Mouse (Mus musculus): ENCODE results near the gene Zbtb16. TPM values are rescaled to one million over a fixed set of nuclear protein-coding genes. Genes with fewer than 3 reads are reported as not detected.

Zbtb16 gene
- polyA plus RNA-seq, 1 experiment from 2014 or later: 19.7 TPM

GRCm38 (mm10) chr9:48773130-48773529 lies 62.9 kb downstream of the Zbtb16 start:
- no peaks in the 10 kb centered on the region for H3K27me3 ChIP-seq (ENCODE audit: low read depth, poor library complexity, severe bottlenecking)
- 83% methylated on average over 6 of the region's 6 CpGs for WGBS
- H3K4me3 ChIP-seq: no peak overlapping the region
- no peak overlapping the region for H3K27ac ChIP-seq
- 0 out of 2 replicates have a peak, but pooled peaks cover 16% of the 10 kb centered on the region for H3K36me3 ChIP-seq
- H3K4me1 ChIP-seq: peaks cover 24% of the 10 kb centered on the region
- no peak for DNase-seq (ENCODE audit: low spot score)
- H3K9me3 ChIP-seq (replicated peaks): no peaks in the 10 kb centered on the region

DNA sequence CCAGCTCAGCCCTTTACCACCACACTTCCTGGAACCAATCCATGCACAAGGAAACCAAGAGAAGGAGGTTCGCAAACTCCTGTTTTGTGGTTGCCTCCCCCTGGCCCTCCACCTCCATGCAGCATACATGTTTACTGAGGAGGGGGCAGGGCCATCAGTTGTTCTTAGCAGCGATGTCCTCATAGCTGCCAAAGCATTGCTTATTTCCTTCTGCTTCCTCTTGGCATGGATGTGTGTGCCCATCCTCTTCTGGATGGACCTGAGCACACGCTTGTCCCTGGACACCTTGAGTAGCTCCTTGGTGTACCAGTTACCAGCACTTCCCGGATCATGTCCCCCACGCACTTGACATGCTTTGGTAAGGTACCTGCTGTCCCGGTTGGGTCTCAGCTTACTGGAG lies 64.5 kb downstream of the Zbtb16 start:
- no peak overlapping the region for H3K4me3 ChIP-seq
- no peak for DNase-seq (ENCODE audit: low spot score)
- 0 out of 2 replicates have a peak, but pooled peaks cover 11% of the 10 kb centered on the region for H3K36me3 ChIP-seq
- WGBS: 91% methylated on average over 6 of the region's 6 CpGs
- peaks cover 24% of the 10 kb centered on the region for H3K4me1 ChIP-seq
- H3K27me3 ChIP-seq (ENCODE audit: low read depth, poor library complexity, severe bottlenecking): no peaks in the 10 kb centered on the region
- no peaks in the 10 kb centered on the region for H3K9me3 ChIP-seq (replicated peaks)
- peak overlapping the region; percentile 39; the same call in 1 of the 2 replicates for H3K27ac ChIP-seq

DNA sequence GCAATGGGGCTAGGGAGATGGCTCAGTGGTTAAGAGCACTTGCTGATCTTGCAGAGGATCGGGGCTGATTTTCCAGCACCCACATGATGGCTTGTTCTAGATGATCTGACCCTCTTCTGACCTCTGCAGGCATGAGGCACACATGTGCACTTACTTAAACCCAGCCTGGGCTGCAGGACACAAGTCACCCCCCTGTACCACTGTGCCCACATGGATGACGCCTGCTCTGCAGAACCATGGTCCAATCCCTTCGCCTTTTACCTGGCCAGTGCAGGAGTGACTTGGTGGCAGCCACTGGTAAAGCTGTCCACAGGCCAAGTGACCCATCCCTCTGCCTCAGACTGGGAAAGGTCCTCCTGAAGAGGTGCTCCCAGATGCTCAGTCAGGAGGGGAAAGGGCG lies 67.1 kb downstream of the Zbtb16 start:
- WGBS: 77% methylated on average over 4 of the region's 4 CpGs
- Histone ChIP-seq H3K9me3 (replicated peaks) (no peaks in the 10 kb centered on the region), H3K36me3 (0 out of 2 replicates have a peak, but pooled peaks cover 11% of the 10 kb centered on the region), H3K4me3 (no peak overlapping the region), H3K27me3 (ENCODE audit: low read depth, poor library complexity, severe bottlenecking) (no peaks in the 10 kb centered on the region), H3K4me1 (peaks cover 33% of the 10 kb centered on the region), H3K27ac (no peak overlapping the region)
- DNase-seq (ENCODE audit: low spot score): no peak

- no peak overlapping the region for H3K27ac ChIP-seq
- 94% methylated on average over 20 of the region's 20 CpGs for WGBS
- peaks cover 27% of the 10 kb centered on the region for H3K4me1 ChIP-seq
- peaks cover 1% of the 10 kb centered on the region; the same call in 1 of the 2 replicates for H3K27me3 ChIP-seq (ENCODE audit: low read depth, poor library complexity, severe bottlenecking)
- no peak for DNase-seq (ENCODE audit: low spot score)
- 0 out of 2 replicates have a peak, but pooled peaks cover 7% of the 10 kb centered on the region for H3K36me3 ChIP-seq
- H3K9me3 ChIP-seq (replicated peaks): no peaks in the 10 kb centered on the region
- H3K4me3 ChIP-seq: no peak overlapping the region
Observed at GRCm38 (mm10) chr9:48767666-48768432, 68.2 kb downstream of the Zbtb16 start.

DNA sequence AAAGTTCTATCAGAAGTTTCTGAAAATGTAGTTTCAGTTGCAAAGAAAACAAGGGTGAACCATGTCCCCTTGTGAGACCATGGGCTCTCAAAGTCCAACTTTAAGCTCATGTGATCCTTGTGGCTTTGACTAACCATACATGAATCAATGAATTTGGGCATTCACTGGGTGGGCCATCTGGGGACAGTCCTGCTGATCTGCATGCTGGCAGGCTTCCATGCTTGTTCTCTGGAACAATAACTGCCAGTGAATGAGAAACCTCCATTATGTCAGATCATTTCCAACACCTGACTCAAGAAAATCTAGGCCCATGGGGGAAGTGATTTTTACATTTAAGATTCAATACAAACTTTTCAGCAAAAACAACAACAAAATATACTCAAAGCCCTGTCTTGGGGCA lies 70.1 kb downstream of the Zbtb16 start:
- H3K36me3 ChIP-seq: no peaks in the 10 kb centered on the region
- peaks cover 46% of the 10 kb centered on the region for H3K4me1 ChIP-seq
- H3K9me3 ChIP-seq (replicated peaks): no peaks in the 10 kb centered on the region
- H3K27me3 ChIP-seq (ENCODE audit: low read depth, poor library complexity, severe bottlenecking): peaks cover 9% of the 10 kb centered on the region; the same call in 1 of the 2 replicates
- no peak overlapping the region for H3K4me3 ChIP-seq
- H3K27ac ChIP-seq: no peak overlapping the region
- no peak for DNase-seq (ENCODE audit: low spot score)

GRCm38 (mm10) chr9:48764311-48764710 lies 71.7 kb downstream of the Zbtb16 start:
- Histone ChIP-seq H3K9me3 (replicated peaks) (no peaks in the 10 kb centered on the region), H3K27me3 (ENCODE audit: low read depth, poor library complexity, severe bottlenecking) (peaks cover 9% of the 10 kb centered on the region; the same call in 1 of the 2 replicates), H3K4me1 (peaks cover 53% of the 10 kb centered on the region), H3K4me3 (no peak overlapping the region), H3K36me3 (no peaks in the 10 kb centered on the region), H3K27ac (no peak overlapping the region)
- 75% methylated on average over 5 of the region's 5 CpGs for WGBS
- DNase-seq (ENCODE audit: low spot score): no peak

- no peak overlapping the region for H3K4me3 ChIP-seq
- peaks cover 67% of the 10 kb centered on the region for H3K4me1 ChIP-seq
- H3K36me3 ChIP-seq: no peaks in the 10 kb centered on the region
- peaks cover 9% of the 10 kb centered on the region; the same call in 1 of the 2 replicates for H3K27me3 ChIP-seq (ENCODE audit: low read depth, poor library complexity, severe bottlenecking)
- 92% methylated on average over 14 of the region's 14 CpGs for WGBS
- no peak for DNase-seq (ENCODE audit: low spot score)
- 0 out of 2 replicates have a peak overlapping the region, but pooled peaks have one; percentile 8 for H3K27ac ChIP-seq
- H3K9me3 ChIP-seq (replicated peaks): no peaks in the 10 kb centered on the region
Observed at GRCm38 (mm10) chr9:48761732-48762637, 74.0 kb downstream of the Zbtb16 start.

GRCm38 (mm10) chr9:48761175-48761556 lies 74.9 kb downstream of the Zbtb16 start:
- no peaks in the 10 kb centered on the region for H3K9me3 ChIP-seq (replicated peaks)
- WGBS: 73% methylated on average over 8 of the region's 8 CpGs
- peak overlapping the region; percentile 8; the same call in 1 of the 2 replicates for H3K27ac ChIP-seq
- no peak overlapping the region for H3K4me3 ChIP-seq
- DNase-seq (ENCODE audit: low spot score): no peak
- no peaks in the 10 kb centered on the region for H3K36me3 ChIP-seq
- peaks cover 75% of the 10 kb centered on the region for H3K4me1 ChIP-seq
- H3K27me3 ChIP-seq (ENCODE audit: low read depth, poor library complexity, severe bottlenecking): peaks cover 9% of the 10 kb centered on the region; the same call in 1 of the 2 replicates

DNA sequence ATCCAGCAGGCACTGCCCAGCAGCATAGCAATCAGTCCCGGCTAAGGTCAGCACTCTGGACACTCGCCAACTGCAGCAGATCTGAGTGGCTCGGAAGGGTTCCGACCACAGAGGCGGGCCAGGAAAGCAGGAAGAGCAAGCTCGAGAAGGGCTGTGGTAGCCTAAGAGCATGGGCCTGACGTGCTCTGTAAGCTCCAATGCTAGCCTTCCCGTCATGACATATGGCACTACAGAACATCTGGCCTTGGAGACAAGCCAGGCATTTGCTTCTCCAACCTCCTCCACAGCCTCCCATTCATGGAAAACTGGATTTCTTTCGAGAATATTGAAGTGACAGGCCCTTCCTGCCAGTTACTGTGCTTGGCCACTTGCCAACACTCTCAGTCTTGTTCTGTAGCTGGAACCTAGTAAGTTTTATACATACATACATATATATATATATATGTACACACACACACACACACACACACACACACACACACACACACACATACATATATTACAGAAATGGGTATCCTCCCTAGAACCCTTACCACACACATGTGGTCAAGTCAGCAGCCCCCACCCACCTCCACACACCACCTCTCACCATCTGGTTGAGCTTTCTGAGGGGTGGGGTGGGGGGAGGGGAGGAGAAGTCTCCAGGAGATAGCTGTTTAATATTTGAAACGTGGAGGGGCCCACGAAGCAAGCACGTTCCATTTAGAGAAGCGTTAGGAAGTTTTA lies 75.4 kb downstream of the Zbtb16 start:
- Histone ChIP-seq H3K27me3 (ENCODE audit: low read depth, poor library complexity, severe bottlenecking) (peaks cover 9% of the 10 kb centered on the region; the same call in 1 of the 2 replicates), H3K36me3 (no peaks in the 10 kb centered on the region), H3K27ac (peak overlapping the region; percentile 51; the same call in 1 of the 2 replicates), H3K4me1 (peaks cover 81% of the 10 kb centered on the region), H3K4me3 (no peak overlapping the region), H3K9me3 (replicated peaks) (no peaks in the 10 kb centered on the region)
- WGBS: 57% methylated on average over 13 of the region's 13 CpGs
- peak; percentile 49 for DNase-seq (ENCODE audit: low spot score)

DNA sequence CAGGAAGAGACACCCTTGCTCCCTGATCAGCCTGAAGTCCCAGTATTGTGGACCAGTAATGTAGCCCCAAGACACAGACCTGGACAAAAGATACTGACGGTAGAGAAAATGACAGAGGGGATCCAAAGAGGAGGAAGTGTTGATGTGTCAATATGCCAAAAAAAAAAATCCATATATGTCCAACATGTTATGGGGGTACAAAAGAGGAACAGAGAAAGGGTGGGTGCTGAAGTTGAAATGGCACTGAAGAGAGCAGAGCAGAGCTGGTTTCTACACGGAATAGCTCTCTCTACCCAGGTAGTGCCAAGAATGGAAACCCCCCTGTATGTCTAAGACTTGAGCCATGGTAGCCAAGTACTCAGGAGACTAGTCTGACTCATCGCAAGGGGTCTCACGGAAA lies 76.9 kb downstream of the Zbtb16 start:
- peak overlapping the region; percentile 22; the same call in 1 of the 2 replicates for H3K27ac ChIP-seq
- peaks cover 79% of the 10 kb centered on the region for H3K4me1 ChIP-seq
- no peaks in the 10 kb centered on the region for H3K36me3 ChIP-seq
- H3K9me3 ChIP-seq (replicated peaks): no peaks in the 10 kb centered on the region
- no peak overlapping the region for H3K4me3 ChIP-seq
- no peak for DNase-seq (ENCODE audit: low spot score)
- peaks cover 12% of the 10 kb centered on the region; the same call in 1 of the 2 replicates for H3K27me3 ChIP-seq (ENCODE audit: low read depth, poor library complexity, severe bottlenecking)
- 91% methylated on average over 4 of the region's 4 CpGs for WGBS

GRCm38 (mm10) chr9:48757650-48758580 lies 78.1 kb downstream of the Zbtb16 start:
- H3K27ac ChIP-seq: peak overlapping the region; percentile 88
- peaks cover 19% of the 10 kb centered on the region for H3K27me3 ChIP-seq (ENCODE audit: low read depth, poor library complexity, severe bottlenecking)
- 25% methylated on average over 13 of the region's 13 CpGs for WGBS
- DNase-seq (ENCODE audit: low spot score): peak; percentile 66
- H3K4me3 ChIP-seq: peak overlapping the region; percentile 15; the same call in 1 of the 2 replicates
- no peaks in the 10 kb centered on the region for H3K9me3 ChIP-seq (replicated peaks)
- no peaks in the 10 kb centered on the region for H3K36me3 ChIP-seq
- H3K4me1 ChIP-seq: peaks cover 83% of the 10 kb centered on the region
